Mouse (Mus musculus): ENCODE results near the gene Uaca.

Gene Uaca

GRCm38 (mm10) chr9:60838331-60838872, 44.1 kb downstream of the Uaca start:
- no peak for DNase-seq

- DNase-seq = no peak
These were observed 47.1 kb downstream of the Uaca start for GRCm38 (mm10) chr9:60841393-60841792.

- DNase-seq = no peak
These were observed 49.2 kb downstream of the Uaca start for GRCm38 (mm10) chr9:60843415-60844076.

GRCm38 (mm10) chr9:60848730-60849129, 54.4 kb downstream of the Uaca start:
- no peak for DNase-seq

GRCm38 (mm10) chr9:60849986-60850385, 55.6 kb downstream of the Uaca start:
- DNase-seq = no peak

GRCm38 (mm10) chr9:60854196-60854595, 59.9 kb downstream of the Uaca start:
- no peak for DNase-seq

GRCm38 (mm10) chr9:60857833-60858232, 63.5 kb downstream of the Uaca start:
- DNase-seq = peak; percentile 12

GRCm38 (mm10) chr9:60858306-60858960, 64.1 kb downstream of the Uaca start:
- no peak for DNase-seq

- DNase-seq = no peak
These were observed 64.7 kb downstream of the Uaca start for GRCm38 (mm10) chr9:60859031-60859430.

GRCm38 (mm10) chr9:60861030-60861429, 66.7 kb downstream of the Uaca start:
- DNase-seq = no peak

- no peak for DNase-seq
These were observed 70.3 kb downstream of the Uaca start for GRCm38 (mm10) chr9:60864664-60865063.

GRCm38 (mm10) chr9:60865866-60866265, 71.5 kb downstream of the Uaca start:
- peak; percentile 52 for DNase-seq

- no peak for DNase-seq
These were observed 76.1 kb downstream of the Uaca start for GRCm38 (mm10) chr9:60870451-60870850.

GRCm38 (mm10) chr9:60870919-60871503, 76.7 kb downstream of the Uaca start:
- DNase-seq = no peak

GRCm38 (mm10) chr9:60873257-60874054, 79.1 kb downstream of the Uaca start:
- DNase-seq = no peak

- no peak for DNase-seq
These were observed 79.7 kb downstream of the Uaca start for GRCm38 (mm10) chr9:60874055-60874392.

GRCm38 (mm10) chr9:60876085-60876484, 81.7 kb downstream of the Uaca start:
- DNase-seq = no peak

GRCm38 (mm10) chr9:60876531-60876930, 82.2 kb downstream of the Uaca start:
- no peak for DNase-seq

GRCm38 (mm10) chr9:60878051-60878557, 83.8 kb downstream of the Uaca start:
- DNase-seq = no peak

- no peak for DNase-seq
These were observed 84.3 kb downstream of the Uaca start for GRCm38 (mm10) chr9:60878630-60879029.

GRCm38 (mm10) chr9:60885148-60885547, 90.8 kb downstream of the Uaca start:
- DNase-seq = no peak

- DNase-seq = no peak
These were observed 92.4 kb downstream of the Uaca start for GRCm38 (mm10) chr9:60886431-60887371.
